In the genomic region with DNA sequence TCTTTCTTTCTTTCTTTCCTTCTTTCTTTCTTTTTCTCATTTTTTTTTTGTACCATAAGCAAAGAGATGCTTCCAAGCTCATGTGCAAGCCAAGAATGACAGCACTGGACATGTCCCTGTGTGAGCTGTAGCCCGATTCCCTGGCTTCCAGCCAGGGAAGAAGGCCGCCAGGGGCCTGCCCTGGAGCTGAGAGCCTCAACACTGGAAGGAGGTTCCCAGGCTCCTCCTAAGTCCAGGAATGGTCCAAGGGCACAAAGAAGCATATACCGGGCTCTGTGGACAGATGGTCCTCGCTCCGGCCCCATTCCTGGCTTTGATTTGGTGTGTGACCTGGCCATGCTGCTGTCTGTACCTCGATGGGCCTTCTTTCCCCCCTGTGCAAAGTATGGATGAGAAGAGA, we compare ENCODE assay signal across 8 mouse cellular contexts. TPM values are rescaled to one million over a fixed set of nuclear protein-coding genes. Genes with fewer than 3 reads are reported as not detected.
A peak's percentile ranks its signal among the peaks of the same experiment; 100 is the strongest.
DNase-seq lines count a peak whose midpoint lies in the region; TF ChIP-seq lines count a peak whose summit lies in the region.
"Had no signal": no experiment of that assay in that cellular context is flagged by ENCODE, and none has a peak within 500 bp of the region (broad histone marks: within the 10 kb centered on the region; RNA-seq: fewer than 3 reads in every experiment).

No protein-coding gene starts in this region.

- TF ChIP-seq POLR2A in small intestine, adult 2 months (IDR thresholded peaks at IDR 0.05; ENCODE audit: low read depth, low read length): no peak

- intact Hi-C loops in heart, postnatal 10 days (cut with DNase I): loop anchor here (5.0 kb wide), 1 partner anchor 43 kb away; no protein-coding TSS in a partner anchor

- H3K36me3 ChIP-seq in small intestine, adult 2 months (ENCODE audit: control insufficient read depth, insufficient read depth, low read length): no peaks in the 10 kb centered on the region

- H3K27ac ChIP-seq in small intestine, adult 2 months (ENCODE audit: insufficient read depth, low read depth, low read length): 0 out of 2 replicates have a peak overlapping the region, but pooled peaks have one; percentile 20

- WGBS in small intestine, adult 2 months: 61% methylated on average over 6 of the region's 6 CpGs

- no peaks in the 10 kb centered on the region for H3K27me3 ChIP-seq in small intestine, adult 2 months (ENCODE audit: control insufficient read depth, insufficient read depth, low read length)

- DNase-seq in kidney, postnatal 14 days: peak; percentile 27
- DNase-seq in kidney, postnatal 4 days: no peak
- peak; percentile 45 for DNase-seq in cerebellum, adult 9-11 months
- DNase-seq in heart, postnatal 10 days: peak; percentile 58 to 61
- no peak for DNase-seq in spleen, postnatal 14 days (ENCODE audit: low spot score in 2 of 2)
- no peak for DNase-seq in frontal cortex, adult 2 months (ENCODE audit: extremely low spot score in 1 of 2, low spot score in 1 of 2)
- DNase-seq: thymus, adult 2 months had no signal

- H3K4me1 ChIP-seq in small intestine, adult 2 months (ENCODE audit: control insufficient read depth, insufficient read depth, insufficient read length, low read length): no peaks in the 10 kb centered on the region

- no peak for TF ChIP-seq CTCF in small intestine, adult 2 months (IDR thresholded peaks at IDR 0.05; ENCODE audit: extremely low read depth, insufficient read length, insufficient replicate concordance, low read depth, low read length)

- no peak overlapping the region for H3K4me3 ChIP-seq in small intestine, adult 2 months (ENCODE audit: low read depth, low read length)

RNA-seq across cellular contexts. Expression of a gene that starts 46.9 kb away (rescaled TPM):
- total RNA-seq in heart, postnatal 10 days (2021): 10 to 100 TPM; 13.4 to 16.0 TPM
- 0.53 and 0.62 TPM in 2 replicates for polyA plus RNA-seq in small intestine, adult 2 months (2012; rRNA removed)
- polyA plus RNA-seq in frontal cortex, adult 2 months (2012; rRNA removed): 40.3 and 43.6 TPM in 2 replicates

Comparison
In these comparisons a context has a peak if more than half of its experiments do, and no peak if none do; other contexts are left out.
1. DNase-seq: peak in kidney, postnatal 14 days (single experiment), cerebellum, adult 9-11 months (single experiment) and heart, postnatal 10 days (2 of 2); none in kidney, postnatal 4 days (0 of 2), spleen, postnatal 14 days (0 of 2) and frontal cortex, adult 2 months (0 of 2).
2. RNA of a gene that starts 46.9 kb away (polyA plus RNA-seq): 40.3 to 43.6 TPM in frontal cortex, adult 2 months; 0.53 to 0.62 TPM in small intestine, adult 2 months; every median in the first group is over 10 times any median in the second.